Mouse (Mus musculus) neural tube, embryonic 14.5 days (tissue): Measurements from ENCODE around the gene Sparcl1. TPM values are rescaled to one million over a fixed set of nuclear protein-coding genes. Genes with fewer than 3 reads are reported as not detected.

ENCODE experiments used
- ATAC-seq: fragments of 200-750 bp; cut with Nextera tagmentation; 2 replicates; pipeline ENCODE4 v1.8.0; 2017; ENCODE audit warnings: low read depth, mild to moderate bottlenecking, moderate TSS enrichment, moderate library complexity
- H3K27ac ChIP-seq: fragments of 300-500 bp; sonication (generic); 2 replicates; pipeline ENCODE4 v1.5.1; 2014; ENCODE audit warnings: low read depth, mild to moderate bottlenecking, control low read depth, low read length, moderate library complexity, mixed read lengths
- H3K27me3 ChIP-seq: fragments of 300-500 bp; sonication (generic); 2 replicates; pipeline ENCODE4 v1.6.1; 2014; ENCODE audit warnings: low read length; ENCODE audit not compliant: control insufficient read depth, insufficient read depth
- H3K36me3 ChIP-seq: fragments of 300-500 bp; sonication (generic); 2 replicates; pipeline ENCODE4 v1.6.1; 2014; ENCODE audit warnings: low read length, mixed read lengths; ENCODE audit not compliant: control insufficient read depth, insufficient read depth
- H3K4me1 ChIP-seq: fragments of 300-500 bp; sonication (generic); 2 replicates; pipeline ENCODE4 v1.6.1; 2014; ENCODE audit warnings: low read length; ENCODE audit not compliant: control insufficient read depth, insufficient read depth
- H3K4me2 ChIP-seq: fragments of 300-500 bp; sonication (generic); 2 replicates; pipeline ENCODE4 v1.6.1; 2014; ENCODE audit warnings: mild to moderate bottlenecking, low read depth, low read length, control low read depth
- H3K4me3 ChIP-seq: fragments of 300-500 bp; sonication (generic); 2 replicates; pipeline ENCODE4 v1.5.1; 2014; ENCODE audit warnings: low read depth, low read length, control low read depth, mixed read lengths
- H3K9ac ChIP-seq: fragments of 300-500 bp; sonication (generic); replicated peaks from 2 replicates; pipeline ENCODE4 v1.6.1; 2014; ENCODE audit warnings: low read depth, mild to moderate bottlenecking, control low read depth, low read length, mixed read lengths
- H3K9me3 ChIP-seq: fragments of 300-500 bp; sonication (generic); 2 replicates; pipeline ENCODE4 v1.6.1; 2016; ENCODE audit warnings: low read length; ENCODE audit not compliant: control insufficient read depth
- WGBS: fragments of 180-500 bp; shearing (Covaris S2); extraction: QIAGEN DNeasy Blood & Tissue Kit; methylation state at CpG from one replicate; pipeline ENCODE4 v1.1.7; 2014; 5-methylcytosine and 5-hydroxymethylcytosine counted together
- polyA plus RNA-seq: library from polyadenylated mRNA; unstranded; fragments of >200 nt; fragmentation: Nextera tagmentation; extraction: Ambion mirVana; gene quantifications from 2 replicates; pipeline ENCODE4 v1.2.1, GENCODE M21; 2014

The Sparcl1 gene
- polyA plus RNA-seq, 1 experiment from 2014 or later = 427 TPM

DNA sequence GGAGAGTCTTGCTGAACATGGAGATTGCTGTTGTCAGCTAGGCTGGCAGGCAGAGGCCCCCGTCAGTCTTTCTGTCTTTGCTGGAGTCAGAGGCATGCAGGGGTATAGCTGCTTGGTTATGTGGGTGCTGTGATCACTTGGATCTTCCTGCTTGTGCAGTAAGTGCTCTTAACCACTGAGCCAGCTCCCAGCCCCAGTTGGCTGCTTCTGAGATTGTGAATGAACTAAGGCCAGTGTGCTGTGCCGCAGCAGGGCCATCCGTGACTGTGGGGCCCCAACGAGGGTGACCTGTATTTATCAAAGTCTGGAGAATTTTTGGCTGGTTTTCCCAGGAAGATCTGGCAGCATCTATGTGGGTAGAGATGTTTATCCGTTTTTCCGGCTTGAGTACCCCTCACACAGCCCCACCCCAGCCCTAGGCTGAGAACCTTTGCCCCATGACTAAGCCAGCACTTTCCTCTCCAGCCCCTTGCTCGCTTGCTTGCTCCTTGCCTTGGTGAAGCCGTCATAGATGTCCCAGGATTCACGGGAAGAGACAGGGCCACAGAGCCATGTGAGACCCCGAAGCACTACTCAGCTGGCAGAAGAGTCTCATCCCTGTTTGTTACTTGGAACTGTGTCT lies 24.5 kb upstream of the Sparcl1 start:
- H3K36me3 ChIP-seq = no peaks in the 10 kb centered on the region
- H3K4me3 ChIP-seq = no peak overlapping the region
- no peaks in the 10 kb centered on the region for H3K4me1 ChIP-seq
- WGBS = 78% methylated on average over 10 of the region's 10 CpGs
- no peak overlapping the region for H3K27ac ChIP-seq
- H3K27me3 ChIP-seq = no peaks in the 10 kb centered on the region
- ATAC-seq = no peak
- H3K9ac ChIP-seq = no peak overlapping the region
- no peak overlapping the region for H3K4me2 ChIP-seq
- H3K9me3 ChIP-seq = no peaks in the 10 kb centered on the region

DNA sequence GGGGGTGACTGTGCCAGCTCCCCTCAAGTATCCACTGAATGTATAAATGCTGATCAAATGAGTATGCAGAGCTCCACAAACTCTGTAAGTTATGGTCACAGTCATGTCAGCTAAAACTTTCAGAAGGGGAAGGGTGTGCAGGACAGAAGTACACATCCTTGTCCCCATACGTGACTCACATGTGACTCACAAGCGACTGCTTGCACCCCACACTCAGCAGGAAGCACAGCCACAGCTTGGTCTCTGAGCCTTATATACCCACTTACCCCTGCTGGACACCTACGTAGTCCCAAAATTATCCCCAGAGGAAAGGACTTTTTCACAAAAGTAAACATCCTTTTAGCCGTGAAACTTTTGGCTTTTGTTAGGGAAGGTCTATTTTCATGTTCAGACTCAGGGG lies 20.2 kb upstream of the Sparcl1 start:
- Histone ChIP-seq H3K9ac (no peak overlapping the region), H3K4me1 (no peaks in the 10 kb centered on the region), H3K9me3 (no peaks in the 10 kb centered on the region), H3K36me3 (no peaks in the 10 kb centered on the region), H3K27ac (no peak overlapping the region), H3K27me3 (no peaks in the 10 kb centered on the region), H3K4me2 (no peak overlapping the region), H3K4me3 (no peak overlapping the region)
- ATAC-seq = no peak
- WGBS = 80% methylated on average over 4 of the region's 4 CpGs

DNA sequence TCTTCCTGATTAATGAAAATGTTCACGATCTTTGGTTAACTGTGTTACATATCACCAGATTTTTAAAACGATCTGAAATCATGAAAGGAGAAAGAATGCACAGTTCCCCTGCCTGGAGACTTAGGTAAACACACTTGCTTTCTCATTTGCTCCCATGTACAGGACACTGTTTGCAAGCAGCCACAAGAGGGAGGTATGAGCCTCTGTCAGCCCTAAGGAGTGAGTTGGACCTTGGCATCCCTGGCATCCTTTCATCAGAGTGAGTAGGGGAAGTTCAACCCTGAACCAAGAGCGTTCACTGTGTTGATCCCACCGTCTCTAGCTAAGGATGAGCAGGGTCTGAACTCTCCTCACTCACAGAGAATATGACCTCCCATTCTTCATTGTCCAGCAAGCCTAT lies 18.0 kb upstream of the Sparcl1 start:
- ATAC-seq = no peak
- no peaks in the 10 kb centered on the region for H3K9me3 ChIP-seq
- H3K36me3 ChIP-seq = no peaks in the 10 kb centered on the region
- H3K27me3 ChIP-seq = no peaks in the 10 kb centered on the region
- no peak overlapping the region for H3K27ac ChIP-seq
- WGBS = 75% methylated on average over 4 of the region's 4 CpGs
- no peak overlapping the region for H3K9ac ChIP-seq
- H3K4me3 ChIP-seq = no peak overlapping the region
- H3K4me2 ChIP-seq = no peak overlapping the region
- H3K4me1 ChIP-seq = no peaks in the 10 kb centered on the region

DNA sequence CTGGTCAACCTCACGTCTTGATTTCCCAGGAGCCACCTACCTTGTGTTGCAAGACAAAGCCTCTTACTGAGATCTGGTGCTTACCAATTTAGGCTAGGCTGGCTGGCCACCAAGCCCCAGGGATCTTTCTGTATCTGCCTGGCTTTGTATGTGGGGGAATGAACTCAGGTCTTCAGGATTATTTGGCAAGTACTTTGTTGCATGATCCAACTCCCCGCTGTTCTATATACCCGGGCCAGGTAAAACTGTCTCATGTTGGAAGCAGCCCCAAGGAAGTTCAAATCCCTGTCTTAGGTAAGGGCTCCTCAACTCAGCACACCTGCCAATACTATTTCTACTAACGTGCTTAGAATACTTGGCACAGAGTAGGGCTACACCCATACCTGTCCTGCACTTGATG lies 17.4 kb upstream of the Sparcl1 start:
- no peak for ATAC-seq
- Histone ChIP-seq H3K27ac (no peak overlapping the region), H3K4me3 (no peak overlapping the region), H3K4me2 (no peak overlapping the region), H3K27me3 (no peaks in the 10 kb centered on the region), H3K9ac (no peak overlapping the region), H3K36me3 (no peaks in the 10 kb centered on the region), H3K4me1 (no peaks in the 10 kb centered on the region), H3K9me3 (no peaks in the 10 kb centered on the region)
- 89% methylated on average over 4 of the region's 4 CpGs for WGBS

- H3K4me3 ChIP-seq = no peak overlapping the region
- H3K36me3 ChIP-seq = no peaks in the 10 kb centered on the region
- H3K27ac ChIP-seq = no peak overlapping the region
- no peaks in the 10 kb centered on the region for H3K9me3 ChIP-seq
- no peaks in the 10 kb centered on the region for H3K4me1 ChIP-seq
- ATAC-seq = no peak
- H3K9ac ChIP-seq = no peak overlapping the region
- no peaks in the 10 kb centered on the region for H3K27me3 ChIP-seq
- H3K4me2 ChIP-seq = no peak overlapping the region
- 61% methylated on average over 12 of the region's 12 CpGs for WGBS
These were observed 14.9 kb upstream of the Sparcl1 start for GRCm38 (mm10) chr5:104128281-104129031.

DNA sequence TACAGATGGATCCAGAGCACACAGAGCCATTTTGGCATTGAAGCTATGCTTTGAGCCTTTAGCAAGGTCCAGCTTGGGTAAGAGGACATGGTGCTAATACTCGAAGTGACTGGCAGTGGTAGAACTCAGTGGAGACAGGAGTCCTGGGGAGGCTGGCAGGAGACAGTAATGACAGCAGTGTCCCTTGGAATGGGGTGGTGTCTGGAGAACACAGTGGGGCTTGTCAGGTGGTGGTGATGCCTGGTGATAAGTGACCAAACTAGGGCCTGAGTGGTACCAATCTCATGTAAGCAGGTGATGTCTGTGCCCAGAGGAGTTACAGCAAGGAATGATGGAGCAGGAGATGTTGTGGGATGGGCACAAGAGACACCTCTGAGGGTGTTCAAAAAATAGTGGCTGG lies 13.8 kb upstream of the Sparcl1 start:
- 93% methylated on average over 1 of the region's 1 CpGs for WGBS

GRCm38 (mm10) chr5:104126561-104127320 lies 13.2 kb upstream of the Sparcl1 start:
- Histone ChIP-seq H3K4me2 (no peak overlapping the region), H3K27ac (no peak overlapping the region), H3K36me3 (no peaks in the 10 kb centered on the region), H3K4me3 (no peak overlapping the region), H3K9ac (no peak overlapping the region), H3K9me3 (no peaks in the 10 kb centered on the region), H3K27me3 (no peaks in the 10 kb centered on the region), H3K4me1 (no peaks in the 10 kb centered on the region)
- ATAC-seq = no peak
- 91% methylated on average over 12 of the region's 12 CpGs for WGBS

More for the DNA sequence above, 13.8 kb upstream of the Sparcl1 start:
- H3K4me3 ChIP-seq = no peak overlapping the region
- H3K4me1 ChIP-seq = no peaks in the 10 kb centered on the region
- H3K36me3 ChIP-seq = no peaks in the 10 kb centered on the region
- no peak overlapping the region for H3K27ac ChIP-seq
- H3K9ac ChIP-seq = no peak overlapping the region
- no peak for ATAC-seq
- H3K27me3 ChIP-seq = no peaks in the 10 kb centered on the region
- H3K4me2 ChIP-seq = no peak overlapping the region
- H3K9me3 ChIP-seq = no peaks in the 10 kb centered on the region

GRCm38 (mm10) chr5:104124016-104124658 lies 10.6 kb upstream of the Sparcl1 start:
- no peaks in the 10 kb centered on the region for H3K9me3 ChIP-seq
- no peak overlapping the region for H3K9ac ChIP-seq
- H3K27me3 ChIP-seq = no peaks in the 10 kb centered on the region
- H3K27ac ChIP-seq = no peak overlapping the region
- H3K36me3 ChIP-seq = no peaks in the 10 kb centered on the region
- H3K4me2 ChIP-seq = no peak overlapping the region
- no peak overlapping the region for H3K4me3 ChIP-seq
- no peaks in the 10 kb centered on the region for H3K4me1 ChIP-seq
- no peak for ATAC-seq
- WGBS = 82% methylated on average over 6 of the region's 6 CpGs
